Mouse (Mus musculus): ENCODE measurements at regions not wholly inside any gene's neighbourhood (a gene's known extent, or its start where the extent isn't known, plus 50 kb on each side); places are given as distances from the start of the nearest gene placed in this dataset.

DNA sequence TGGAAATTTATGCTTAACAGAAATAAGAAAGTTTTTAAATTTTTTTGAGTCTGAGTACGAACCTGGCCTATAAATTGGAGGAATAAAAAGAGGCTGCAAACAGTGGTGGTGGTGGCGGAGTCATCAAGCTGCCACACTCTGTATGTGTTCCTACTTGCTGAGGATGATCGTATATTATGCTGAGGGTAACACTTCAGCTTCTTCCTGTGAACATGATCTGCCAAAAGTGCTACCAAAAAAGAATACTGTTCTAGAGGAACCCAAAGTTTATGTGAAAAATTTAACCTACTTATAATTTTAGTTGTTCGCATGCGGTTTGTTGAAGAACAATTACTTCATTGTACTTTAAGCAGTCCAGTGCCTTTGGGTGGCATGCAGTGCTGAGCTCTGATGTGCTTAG is 1245.5 kb downstream of the 9330182O14Rik start:
- no peak for TF ChIP-seq CTCF (IDR thresholded peaks at IDR 0.05; ENCODE audit: low read depth)
- TF ChIP-seq EP300 (IDR thresholded peaks at IDR 0.05; ENCODE audit: low read depth): no peak

Data from liver, embryonic 14.5 days (tissue).